Mouse (Mus musculus): ENCODE results near the gene Atg4c. TPM values are rescaled to one million over a fixed set of nuclear protein-coding genes. Genes with fewer than 3 reads are reported as not detected.

The Atg4c gene
- polyA plus RNA-seq (2012): not detected in 2 replicates

DNA sequence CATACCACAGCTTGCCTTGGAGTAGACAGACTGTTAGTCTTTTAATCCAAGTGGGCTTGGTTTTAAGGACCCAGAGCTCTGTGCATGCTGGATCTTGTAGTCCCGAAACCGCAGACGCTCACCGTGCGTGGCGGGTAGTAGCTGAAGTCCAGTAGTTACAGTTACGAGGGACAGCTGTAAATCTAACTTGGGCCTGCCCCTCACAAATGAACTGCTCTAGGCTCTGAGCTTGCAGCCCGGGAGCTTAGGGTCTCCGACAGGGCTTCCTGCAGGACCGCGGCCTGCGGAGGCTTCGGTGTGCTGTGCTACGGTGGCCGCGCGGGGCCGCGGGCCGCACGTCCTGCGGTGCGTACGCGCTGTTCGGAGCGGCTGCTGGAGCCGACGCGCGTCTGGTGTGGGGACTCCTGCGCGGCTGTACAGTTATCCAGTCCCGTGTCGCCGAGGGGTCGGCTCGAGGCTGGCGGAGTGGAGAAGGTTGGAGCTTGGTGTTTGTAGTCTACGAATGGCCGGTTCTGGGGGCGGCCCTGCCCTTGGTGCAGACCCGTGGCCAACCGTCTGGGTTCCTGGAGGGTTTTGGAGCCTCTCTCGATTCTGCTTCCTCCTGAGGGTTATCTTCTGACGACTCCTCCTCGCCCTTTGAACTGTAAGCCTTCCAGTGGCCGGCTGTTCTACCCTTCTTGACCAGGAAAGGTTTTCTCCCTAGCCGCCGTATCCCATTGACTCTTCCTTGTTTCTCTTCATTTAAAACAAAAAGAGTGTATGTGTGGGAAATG, at the start of gene Atg4c:
Gene Atg4c, plus strand, starts transcription at position 125 of the 773 bp plus-strand sequence.
- no peak for TF ChIP-seq GATA1 (IDR thresholded peaks at IDR 0.05; ENCODE audit: low read length)

GRCm38 (mm10) chr4:99151434-99151833, 42.3 kb upstream of the Atg4c start:
- TF ChIP-seq GATA1 (IDR thresholded peaks at IDR 0.05; ENCODE audit: low read length): no peak

DNA sequence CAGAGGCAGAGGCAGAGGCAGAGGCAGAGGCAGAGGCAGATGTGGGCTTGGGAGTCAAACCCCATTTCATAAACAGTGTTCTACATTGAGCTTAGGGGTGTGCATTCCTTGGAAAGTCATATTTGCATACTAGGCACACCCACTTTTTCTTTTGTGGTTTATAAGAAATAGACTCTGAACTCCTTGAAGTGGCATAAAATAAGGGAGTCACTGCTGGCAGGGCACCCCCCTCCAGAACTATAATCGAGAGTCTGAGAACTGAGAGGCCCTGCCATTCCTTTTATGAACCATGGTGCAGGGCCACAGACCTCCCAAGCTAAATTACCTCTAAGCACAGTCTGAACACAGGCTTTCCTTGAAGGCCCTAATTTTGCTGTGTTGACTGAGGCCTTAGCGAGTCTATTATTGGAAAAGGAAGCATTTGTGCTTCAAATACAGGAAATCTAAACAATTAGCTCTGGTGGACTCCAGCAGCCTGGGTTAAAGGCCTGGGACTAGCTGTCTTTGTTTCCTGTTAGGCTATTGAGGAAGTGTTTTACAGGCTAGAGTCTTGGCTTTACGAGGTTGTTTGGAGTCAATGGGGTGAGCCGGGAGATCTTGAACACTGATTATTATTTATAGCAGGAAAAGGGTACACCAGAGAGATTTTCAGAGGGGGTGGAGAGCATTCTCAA, 41.7 kb upstream of the Atg4c start:
- TF ChIP-seq GATA1 (IDR thresholded peaks at IDR 0.05; ENCODE audit: low read length): no peak

DNA sequence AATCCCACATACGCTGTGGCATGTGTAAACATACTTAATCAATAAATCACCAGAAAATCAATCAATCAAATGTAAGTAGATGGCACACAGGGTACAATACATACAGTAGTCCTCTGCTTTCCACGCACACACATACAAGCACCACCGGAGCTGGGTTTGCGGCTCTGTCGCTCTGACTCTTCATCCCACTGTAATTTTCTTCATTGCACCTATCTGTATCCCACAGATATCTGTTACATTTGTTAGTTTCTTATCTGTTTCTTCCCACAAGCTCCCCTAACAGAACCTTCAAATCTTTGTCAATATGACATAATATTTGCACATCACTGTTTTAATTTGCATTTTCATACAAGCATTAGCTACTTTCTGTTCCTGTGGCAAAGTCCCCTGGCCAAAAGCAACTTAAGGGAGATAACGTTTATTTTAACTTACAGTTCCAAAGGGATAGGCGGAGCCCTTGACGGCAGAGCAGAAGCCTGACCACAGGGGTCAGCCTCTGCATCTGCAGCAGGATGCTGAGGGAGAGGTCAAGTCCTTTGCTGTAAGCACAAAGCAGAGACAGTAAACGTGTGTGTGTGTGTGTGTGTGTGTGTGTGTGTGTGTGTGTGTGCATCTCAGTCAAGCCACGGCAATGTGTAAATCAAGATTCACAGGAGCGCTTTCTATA, 37.0 kb upstream of the Atg4c start:
- TF ChIP-seq GATA1 (IDR thresholded peaks at IDR 0.05; ENCODE audit: low read length): no peak

- no peak for TF ChIP-seq GATA1 (IDR thresholded peaks at IDR 0.05; ENCODE audit: low read length)
These were observed 35.2 kb upstream of the Atg4c start for GRCm38 (mm10) chr4:99158495-99158894.

- TF ChIP-seq GATA1 (IDR thresholded peaks at IDR 0.05; ENCODE audit: low read length): no peak
These were observed 33.3 kb upstream of the Atg4c start for GRCm38 (mm10) chr4:99160414-99160813.

- TF ChIP-seq GATA1 (IDR thresholded peaks at IDR 0.05; ENCODE audit: low read length): no peak
These were observed 32.8 kb upstream of the Atg4c start for GRCm38 (mm10) chr4:99160899-99161298.

DNA sequence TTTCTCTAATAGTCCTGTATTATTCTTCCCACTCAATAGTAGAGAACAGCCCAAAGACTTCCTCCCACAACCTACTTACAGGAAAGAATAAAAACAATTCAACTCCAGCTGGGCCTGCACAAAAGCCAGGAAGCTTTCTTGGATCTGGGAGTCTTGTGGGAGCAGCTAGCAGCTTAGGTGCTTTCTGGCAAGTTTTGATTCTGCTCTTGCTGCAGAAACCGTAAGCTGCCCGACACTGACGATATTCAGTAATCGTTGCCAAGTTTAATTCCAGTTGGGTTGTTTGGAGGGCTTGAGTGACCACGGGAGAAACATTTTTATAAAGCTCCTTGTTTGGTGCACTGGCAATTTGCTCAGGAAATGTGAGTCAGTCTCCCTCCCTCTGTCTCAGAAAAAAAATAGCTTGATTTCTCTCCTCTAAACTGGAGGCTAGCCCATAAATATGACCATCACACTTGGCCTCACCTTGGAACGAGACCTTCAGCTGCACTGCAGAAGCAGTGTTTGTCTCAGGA, 32.2 kb upstream of the Atg4c start:
- TF ChIP-seq GATA1 (IDR thresholded peaks at IDR 0.05; ENCODE audit: low read length): no peak

GRCm38 (mm10) chr4:99163001-99163400, 30.7 kb upstream of the Atg4c start:
- TF ChIP-seq GATA1 (IDR thresholded peaks at IDR 0.05; ENCODE audit: low read length): no peak

DNA sequence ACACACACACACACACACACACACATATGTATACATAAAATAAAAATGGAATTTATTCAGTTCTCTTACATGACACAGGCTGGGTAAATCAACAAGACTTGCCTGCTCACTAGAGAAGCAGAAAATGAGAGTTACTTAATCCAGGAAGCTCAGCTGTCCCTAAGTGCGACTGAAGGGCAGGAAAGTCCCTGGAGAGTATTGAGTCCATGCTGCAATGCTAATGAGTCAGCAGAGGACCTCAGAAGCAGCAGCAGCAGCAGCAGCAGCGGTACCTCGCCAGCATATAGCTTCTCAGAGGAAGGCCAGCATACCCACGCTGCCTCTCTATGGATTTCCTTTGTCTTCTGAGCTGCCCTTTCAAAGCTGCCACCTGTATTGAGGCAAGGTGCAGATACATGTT, 30.2 kb upstream of the Atg4c start:
- no peak for TF ChIP-seq GATA1 (IDR thresholded peaks at IDR 0.05; ENCODE audit: low read length)

DNA sequence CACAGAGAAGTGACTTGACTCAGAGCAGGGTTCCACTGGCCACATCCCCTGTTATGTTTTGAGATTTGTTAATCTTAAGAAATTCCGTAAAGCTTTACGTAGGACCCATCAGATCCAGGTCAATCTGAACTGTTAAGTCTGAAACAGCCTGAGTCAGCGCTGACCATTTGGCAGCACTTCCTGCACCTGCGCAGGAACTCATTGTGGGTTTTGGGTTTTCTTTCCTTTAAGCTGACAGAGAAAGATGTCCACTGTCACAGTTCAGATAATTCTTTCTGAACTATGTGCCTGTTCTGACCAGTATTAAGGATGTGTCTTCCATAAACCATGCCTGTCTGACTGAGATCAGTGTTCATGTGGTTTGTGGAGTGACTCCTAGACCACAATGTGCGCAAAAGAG, 24.9 kb upstream of the Atg4c start:
- TF ChIP-seq GATA1 (IDR thresholded peaks at IDR 0.05; ENCODE audit: low read length): no peak

- TF ChIP-seq GATA1 (IDR thresholded peaks at IDR 0.05; ENCODE audit: low read length): no peak
These were observed 19.5 kb upstream of the Atg4c start for GRCm38 (mm10) chr4:99174265-99174664.

- no peak for TF ChIP-seq GATA1 (IDR thresholded peaks at IDR 0.05; ENCODE audit: low read length)
These were observed 16.9 kb upstream of the Atg4c start for GRCm38 (mm10) chr4:99176841-99177240.

DNA sequence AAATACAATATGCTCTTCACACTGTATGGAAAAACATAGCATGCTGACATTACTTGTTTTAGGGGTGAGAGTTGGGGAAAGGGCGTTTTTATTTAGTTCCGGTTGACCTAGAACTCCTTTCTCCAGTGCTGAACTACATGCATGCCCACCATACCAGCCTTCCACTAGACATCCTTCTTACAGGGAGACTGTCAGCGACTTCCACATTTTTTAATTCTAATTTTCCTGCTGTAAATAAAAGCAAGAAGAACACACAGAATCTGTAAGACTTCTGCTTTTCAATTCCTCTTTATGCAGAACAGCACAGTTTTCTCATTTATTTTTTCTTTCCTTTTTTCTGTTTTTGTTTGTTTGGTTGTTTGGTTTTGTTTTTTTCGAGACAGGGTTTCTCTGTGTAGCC, 16.5 kb upstream of the Atg4c start:
- TF ChIP-seq GATA1 (IDR thresholded peaks at IDR 0.05; ENCODE audit: low read length): no peak

DNA sequence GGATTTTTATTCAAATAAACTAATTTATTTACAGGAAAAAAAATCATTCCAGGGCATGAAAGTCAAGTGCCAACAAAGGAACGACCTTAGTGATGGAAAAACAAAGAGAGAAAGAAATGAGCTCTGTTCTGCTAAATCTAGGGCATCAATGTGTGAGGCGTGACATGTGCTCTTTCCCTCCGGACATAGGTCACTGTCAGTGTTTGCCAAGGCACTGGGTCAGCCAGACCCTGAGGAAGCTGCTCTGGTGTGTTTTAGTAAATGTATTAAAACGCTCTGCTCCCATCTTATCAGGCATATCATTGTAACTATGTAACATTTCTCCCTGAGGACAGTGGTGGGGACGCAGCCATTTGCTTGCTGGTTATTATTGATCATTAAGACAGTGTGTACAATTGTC, 14.9 kb upstream of the Atg4c start:
- no peak for TF ChIP-seq GATA1 (IDR thresholded peaks at IDR 0.05; ENCODE audit: low read length)

GRCm38 (mm10) chr4:99179446-99180120, 14.2 kb upstream of the Atg4c start:
- no peak for TF ChIP-seq GATA1 (IDR thresholded peaks at IDR 0.05; ENCODE audit: low read length)
